Mouse (Mus musculus) small intestine, adult 2 months (tissue): ENCODE data around the gene Gm28539. TPM values are rescaled to one million over a fixed set of nuclear protein-coding genes. Genes with fewer than 3 reads are reported as not detected.
A peak's percentile ranks its signal among the peaks of the same experiment; 100 is the strongest.
"Not testable (repeated sequence)": the region's sequence is repeated elsewhere in the genome, so short reads cannot be mapped to it uniquely, and the experiment has no call there.

Experiments used
- H3K27ac ChIP-seq: fragments of 200-500 bp; 2 replicates; pipeline ENCODE4 v1.5.1; 2012; ENCODE audit warnings: low read depth, low read length, control low read depth, inconsistent platforms; ENCODE audit not compliant: insufficient read depth
- H3K27me3 ChIP-seq: fragments of 200-500 bp; 2 replicates; pipeline ENCODE4 v1.6.1; 2012; ENCODE audit warnings: mild to moderate bottlenecking, moderate library complexity, low read length, inconsistent platforms; ENCODE audit not compliant: control insufficient read depth, insufficient read depth
- H3K36me3 ChIP-seq: fragments of 200-500 bp; 2 replicates; pipeline ENCODE4 v1.6.1; 2012; ENCODE audit warnings: mild to moderate bottlenecking, low read length, control low read depth, inconsistent platforms; ENCODE audit not compliant: control insufficient read depth, insufficient read depth
- H3K4me1 ChIP-seq: fragments of 200-500 bp; 2 replicates; pipeline ENCODE4 v1.6.1; 2012; ENCODE audit warnings: low read length, inconsistent platforms, mixed read lengths; ENCODE audit not compliant: control insufficient read depth, insufficient read depth, insufficient read length
- H3K4me3 ChIP-seq: fragments of 200-500 bp; 2 replicates; pipeline ENCODE4 v1.5.1; 2012; ENCODE audit warnings: low read depth, mild to moderate bottlenecking, control low read depth, inconsistent platforms, low read length, moderate library complexity
- CTCF ChIP-seq: fragments of 200-500 bp; IDR thresholded peaks from 2 replicates; pipeline ENCODE4 v1.5.1; 2012; ENCODE audit warnings: low read depth, mild to moderate bottlenecking, control low read depth, inconsistent platforms, low read length, moderate library complexity, mixed read lengths; ENCODE audit not compliant: insufficient replicate concordance, insufficient read length; ENCODE audit errors: extremely low read depth
- POLR2A ChIP-seq: fragments of 200-500 bp; IDR thresholded peaks from 2 replicates; pipeline ENCODE4 v1.6.1; 2012; ENCODE audit warnings: low read depth, mild to moderate bottlenecking, control low read depth, inconsistent platforms, low read length, moderate library complexity
- WGBS: fragments of 180-500 bp; shearing (Covaris S2); methylation state at CpG from one replicate; pipeline ENCODE4 v1.1.7; 2018; 5-methylcytosine and 5-hydroxymethylcytosine counted together
- polyA plus RNA-seq: library from polyadenylated mRNA; depleted of rRNA; stranded (reverse); fragments of >200 nt; gene quantifications from 2 replicates; pipeline ENCODE4 v1.2.3, GENCODE M21; 2012

The Gm28539 gene
- polyA plus RNA-seq, 1 experiment, result not detected

GRCm38 (mm10) chr16:18969420-18970128 lies 133.2 kb downstream of the Gm28539 start:
- no peak overlapping the region for H3K4me3 ChIP-seq
- H3K27me3 ChIP-seq, result no peaks in the 10 kb centered on the region
- TF ChIP-seq CTCF (no peak), POLR2A (no peak)
- WGBS, result 83% methylated on average over 9 of the region's 9 CpGs
- no peak overlapping the region for H3K27ac ChIP-seq
- H3K4me1 ChIP-seq, result no peaks in the 10 kb centered on the region
- H3K36me3 ChIP-seq, result peaks cover 27% of the 10 kb centered on the region

GRCm38 (mm10) chr16:18970837-18971236 lies 134.5 kb downstream of the Gm28539 start:
- 61% methylated on average over 3 of the region's 3 CpGs for whole genome bisulfite sequencing
- no peaks in the 10 kb centered on the region for H3K4me1 ChIP-seq
- TF ChIP-seq CTCF (no peak), POLR2A (no peak)
- H3K27me3 ChIP-seq, result no peaks in the 10 kb centered on the region
- peaks cover 23% of the 10 kb centered on the region for H3K36me3 ChIP-seq
- no peak overlapping the region for H3K4me3 ChIP-seq
- no peak overlapping the region for H3K27ac ChIP-seq

DNA sequence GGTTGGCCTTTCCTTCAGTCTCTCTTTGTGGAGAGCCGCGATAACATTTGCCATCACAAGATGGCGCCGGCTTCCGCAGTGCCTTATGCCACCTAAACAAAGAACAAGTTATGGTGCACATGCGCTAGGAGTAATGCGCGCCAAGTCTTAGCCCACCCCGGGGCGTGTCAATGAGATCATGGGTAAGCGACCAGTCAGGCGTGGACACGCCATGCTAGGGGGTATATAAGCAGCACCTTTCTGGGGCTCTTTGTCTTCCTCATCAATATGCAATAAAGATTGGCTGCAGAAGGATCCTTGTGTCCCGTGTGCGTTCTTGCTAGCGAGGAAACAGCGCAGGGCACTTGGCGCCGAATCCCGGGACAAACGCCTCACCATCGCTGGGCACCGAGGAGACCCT lies 139.3 kb downstream of the Gm28539 start:
- not testable (repeated sequence) for H3K4me1 ChIP-seq, H3K36me3 ChIP-seq, H3K4me3 ChIP-seq, H3K27me3 ChIP-seq, H3K27ac ChIP-seq
- 93% methylated on average over 23 of the region's 23 CpGs for WGBS

DNA sequence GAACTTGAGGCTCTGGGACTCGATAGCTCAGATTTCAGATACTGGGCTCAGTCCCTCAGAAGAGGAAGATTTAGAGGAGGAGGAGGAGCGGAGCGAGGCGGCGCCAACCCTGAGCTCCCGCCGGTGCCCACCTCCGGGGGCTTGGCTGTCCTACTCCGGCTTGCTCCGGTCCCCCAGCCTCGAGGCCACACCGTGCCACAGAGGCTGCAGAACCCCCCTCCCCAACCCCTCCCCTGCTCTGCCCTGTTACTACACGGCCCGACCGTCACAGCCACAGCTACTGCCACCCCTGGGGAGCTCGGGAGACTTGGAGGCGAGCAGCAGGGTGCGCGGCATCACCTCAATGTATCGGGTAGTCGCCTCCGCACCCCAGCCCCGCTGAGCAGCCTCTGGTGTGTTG lies 139.9 kb downstream of the Gm28539 start:
- Histone ChIP-seq H3K27me3 (no peaks in the 10 kb centered on the region), H3K36me3 (no peaks in the 10 kb centered on the region), H3K27ac (no peak overlapping the region), H3K4me1 (no peaks in the 10 kb centered on the region), H3K4me3 (no peak overlapping the region)
- WGBS, result 84% methylated on average over 23 of the region's 23 CpGs
- TF ChIP-seq CTCF, result no peak
- no peak for TF ChIP-seq POLR2A

- Histone ChIP-seq H3K27me3 (no peaks in the 10 kb centered on the region), H3K36me3 (no peaks in the 10 kb centered on the region), H3K4me3 (no peak overlapping the region), H3K4me1 (no peaks in the 10 kb centered on the region), H3K27ac (no peak overlapping the region)
- TF ChIP-seq POLR2A (no peak), CTCF (no peak)
- 87% methylated on average over 3 of the region's 3 CpGs for WGBS
These were observed 150.0 kb downstream of the Gm28539 start for GRCm38 (mm10) chr16:18986381-18986780.

- TF ChIP-seq CTCF (no peak), POLR2A (no peak)
- no peaks in the 10 kb centered on the region for H3K36me3 ChIP-seq
- WGBS, result 86% methylated on average over 5 of the region's 5 CpGs
- H3K27me3 ChIP-seq, result no peaks in the 10 kb centered on the region
- H3K4me1 ChIP-seq, result no peaks in the 10 kb centered on the region
- no peak overlapping the region for H3K4me3 ChIP-seq
- H3K27ac ChIP-seq, result no peak overlapping the region
These were observed 150.5 kb downstream of the Gm28539 start for GRCm38 (mm10) chr16:18986860-18987259.

- 46% methylated on average over 2 of the region's 2 CpGs for WGBS
- not testable (repeated sequence) for H3K27me3 ChIP-seq, H3K36me3 ChIP-seq, H3K4me3 ChIP-seq, H3K4me1 ChIP-seq
- TF ChIP-seq CTCF, result peak; percentile 45; the same call in 1 of the 2 replicates
- peak overlapping the region; percentile 22; the same call in 1 of the 2 replicates for H3K27ac ChIP-seq
These were observed 166.4 kb downstream of the Gm28539 start for GRCm38 (mm10) chr16:19002610-19003389.
